Mouse (Mus musculus): Measurements from ENCODE around the gene Afap1l2. TPM values are rescaled to one million over a fixed set of nuclear protein-coding genes. Genes with fewer than 3 reads are reported as not detected.
A peak's percentile ranks its signal among the peaks of the same experiment; 100 is the strongest.

Afap1l2 gene
- total RNA-seq, 2 experiments from 2014 or later = 1.8 to 2.4 TPM

GRCm38 (mm10) chr19:56937911-56938310, 70.1 kb downstream of the Afap1l2 start:
- no peak for DNase-seq

GRCm38 (mm10) chr19:56936253-56936652, 71.8 kb downstream of the Afap1l2 start:
- DNase-seq = no peak

DNA sequence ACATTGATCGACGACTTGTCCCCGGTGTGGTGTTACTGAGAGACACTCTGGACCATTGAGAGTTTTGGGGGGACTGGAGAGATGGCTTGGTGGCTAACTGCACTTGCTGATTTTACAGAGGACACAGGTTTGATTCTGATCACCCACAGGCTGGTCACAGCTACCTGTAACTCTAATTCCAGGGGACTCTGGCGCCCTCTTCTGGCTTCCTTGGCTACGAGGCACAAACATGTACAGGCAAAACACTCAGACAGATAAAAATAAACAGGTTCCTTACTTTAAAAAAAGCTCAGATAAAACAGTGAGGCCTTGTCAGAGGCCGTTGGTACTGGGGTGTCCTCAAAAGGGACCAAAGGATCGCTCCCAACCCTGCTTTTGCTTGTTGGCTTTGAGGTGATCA, 72.3 kb downstream of the Afap1l2 start:
- no peak for DNase-seq

DNA sequence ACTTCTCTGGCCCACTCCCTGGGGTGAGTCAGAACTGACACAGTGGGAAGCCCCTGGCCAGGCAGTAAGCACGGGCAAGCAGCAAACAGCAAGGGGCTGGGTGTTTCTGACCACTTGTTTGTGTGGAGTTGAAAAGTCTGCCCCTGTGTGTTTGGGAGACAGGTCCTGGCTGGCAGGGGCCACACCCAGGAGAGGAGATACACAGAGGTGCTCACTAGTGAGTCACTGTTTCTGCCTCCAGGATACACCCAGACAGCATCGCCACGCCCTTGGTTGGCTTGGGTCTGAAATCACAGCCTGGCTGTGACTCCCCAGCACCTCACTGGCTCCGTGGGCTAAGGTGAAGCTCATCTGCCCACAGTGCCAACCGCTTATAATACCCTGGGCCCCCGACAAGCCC, 72.9 kb downstream of the Afap1l2 start:
- DNase-seq = no peak

- DNase-seq = no peak
These were observed 74.2 kb downstream of the Afap1l2 start for GRCm38 (mm10) chr19:56933800-56934199.

DNA sequence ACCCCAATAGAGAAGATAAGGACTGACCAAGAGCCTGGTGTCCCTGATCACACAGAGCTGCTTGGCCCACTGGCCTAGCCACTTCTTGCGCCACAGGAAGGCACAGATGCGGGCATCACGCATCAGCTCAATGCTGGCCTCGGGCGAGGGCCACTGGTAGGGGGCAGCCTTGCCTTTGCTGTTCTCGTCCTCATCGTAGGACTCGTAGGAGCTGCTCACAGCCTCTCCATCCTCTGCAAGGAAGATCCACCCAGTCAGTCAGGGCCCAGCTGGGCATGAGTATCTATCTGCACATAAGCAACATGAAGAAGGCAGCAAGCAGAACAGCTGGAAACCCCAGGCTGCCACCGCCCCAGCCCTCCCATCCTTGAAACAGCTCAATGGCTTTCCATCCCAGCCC, 78.0 kb downstream of the Afap1l2 start:
- no peak for DNase-seq

DNA sequence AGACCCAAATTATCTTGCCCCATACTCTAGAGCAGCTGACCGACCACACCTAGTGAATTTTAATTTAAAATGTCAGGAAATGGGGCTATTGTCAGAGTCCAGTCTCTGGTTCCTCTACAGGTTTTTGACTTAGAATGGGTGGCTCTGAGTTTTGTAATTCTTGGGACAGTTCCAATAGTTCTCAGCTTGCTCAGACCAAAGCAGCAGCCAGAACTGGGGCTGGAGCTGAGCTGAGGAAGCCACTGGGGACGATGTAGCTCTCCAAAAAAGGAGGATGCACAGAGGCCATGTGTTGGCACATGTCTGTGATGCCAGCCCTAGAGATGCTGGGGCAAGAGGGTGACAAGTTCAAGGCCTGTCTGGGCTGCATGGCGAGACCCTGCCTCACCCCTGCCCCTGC, 78.6 kb downstream of the Afap1l2 start:
- DNase-seq = peak; percentile 35 to 71

GRCm38 (mm10) chr19:56921744-56922143, 86.3 kb downstream of the Afap1l2 start:
- no peak for DNase-seq

- DNase-seq = no peak
These were observed 87.8 kb downstream of the Afap1l2 start for GRCm38 (mm10) chr19:56920232-56920631.

- DNase-seq = peak; percentile 91 to 95
These were observed 88.4 kb downstream of the Afap1l2 start for GRCm38 (mm10) chr19:56919628-56920027.

DNA sequence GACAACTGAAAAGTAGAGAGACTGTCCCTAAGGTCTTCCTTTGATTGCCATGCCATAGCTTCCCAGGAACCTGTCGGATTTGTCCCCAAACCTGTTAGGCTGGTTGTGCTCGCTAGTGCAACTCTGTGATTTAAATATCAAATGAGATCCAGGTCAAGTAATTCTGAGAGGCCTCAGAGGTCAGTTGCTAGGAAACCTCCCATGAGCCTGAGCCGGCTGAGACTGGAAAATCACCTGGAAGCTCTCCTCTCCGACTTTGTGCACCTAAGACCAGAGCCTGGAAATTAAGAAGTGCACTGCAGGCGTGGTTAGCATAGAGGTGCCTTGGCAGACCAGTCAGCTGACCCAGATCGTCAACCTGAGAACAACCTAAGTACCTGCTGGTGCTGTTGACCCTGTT, 92.9 kb downstream of the Afap1l2 start:
- no peak for DNase-seq

GRCm38 (mm10) chr19:56914658-56915057, 93.4 kb downstream of the Afap1l2 start:
- DNase-seq = no peak

DNA sequence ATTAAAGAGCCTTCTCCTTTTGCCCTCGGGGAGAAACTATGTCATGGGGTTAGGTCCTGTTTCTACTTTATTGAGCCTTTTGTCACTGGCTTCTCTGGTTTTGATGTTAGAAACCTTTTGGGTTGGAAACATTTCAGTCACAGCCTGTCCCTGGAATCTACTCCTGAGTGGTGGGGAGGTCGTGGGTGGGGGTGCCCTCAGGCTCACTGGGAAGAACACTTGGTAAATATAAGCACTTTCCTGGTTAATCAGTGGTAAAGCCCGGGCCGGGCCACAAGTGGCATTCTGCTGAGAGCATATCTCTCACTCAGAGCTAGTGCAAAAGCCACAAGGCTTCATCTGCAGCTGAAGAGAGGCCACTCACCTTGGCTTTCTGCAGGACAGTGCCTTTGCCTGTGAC, 94.3 kb downstream of the Afap1l2 start:
- no peak for DNase-seq

DNA sequence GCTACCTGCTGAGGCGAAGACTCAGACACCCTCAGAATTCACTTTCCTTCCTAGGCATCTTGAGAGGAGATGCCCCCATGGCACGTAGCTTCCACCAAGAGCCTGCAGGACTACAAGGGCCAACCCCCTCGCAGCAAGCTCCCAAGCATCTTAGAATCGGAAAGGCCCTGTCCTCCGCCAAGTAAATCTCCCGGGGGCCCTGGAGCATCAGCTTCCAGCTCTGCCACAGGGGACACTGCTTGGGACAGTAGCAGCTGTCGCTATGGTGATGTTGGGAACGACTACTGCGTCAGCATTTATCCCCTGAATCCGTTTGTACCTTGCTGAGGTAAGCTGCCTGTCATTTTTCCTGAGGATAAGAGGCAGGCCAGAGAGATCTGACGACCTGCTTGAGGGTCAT, 97.5 kb downstream of the Afap1l2 start:
- peak in 1 of 2 experiments; percentile 38 for DNase-seq

DNA sequence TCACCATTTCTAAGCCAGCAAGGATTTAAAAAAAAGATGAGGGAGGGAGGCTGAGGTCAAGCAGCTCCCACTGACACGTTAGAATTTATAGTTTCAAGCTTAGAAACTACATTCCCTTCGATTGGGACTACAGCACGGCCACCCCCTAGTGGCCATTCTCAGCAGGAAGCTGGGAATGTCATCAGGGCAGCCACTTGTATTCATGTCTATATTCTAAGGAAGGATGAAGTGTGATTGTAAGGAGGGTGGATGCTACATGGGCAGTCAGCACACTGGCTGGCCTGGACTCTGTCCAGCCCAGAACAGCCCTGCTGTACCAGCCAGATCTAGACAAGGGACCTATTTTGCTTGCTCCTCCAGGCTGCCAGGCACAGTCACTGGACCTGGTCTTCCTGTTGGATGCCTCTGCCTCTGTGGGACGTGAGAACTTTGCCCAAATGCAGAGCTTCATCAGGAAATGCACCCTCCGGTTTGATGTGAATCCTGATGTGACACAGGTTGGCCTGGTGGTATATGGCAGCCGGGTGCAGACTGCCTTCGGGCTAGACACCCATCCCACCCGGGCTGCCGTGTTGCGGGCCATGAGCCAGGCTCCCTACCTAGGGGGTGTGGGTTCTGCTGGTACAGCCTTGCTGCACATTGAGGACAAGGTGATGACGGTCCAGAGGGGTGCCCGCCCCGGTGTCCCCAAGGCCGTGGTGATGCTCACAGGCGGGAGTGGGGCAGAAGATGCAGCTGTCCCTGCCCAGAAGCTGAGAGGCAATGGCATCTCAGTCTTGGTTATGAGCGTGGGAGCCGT, 99.4 kb downstream of the Afap1l2 start:
- peak in 1 of 2 experiments; percentile 45 for DNase-seq

GRCm38 (mm10) chr19:56907850-56908249, 100.2 kb downstream of the Afap1l2 start:
- DNase-seq = no peak

GRCm38 (mm10) chr19:56905395-56905794, 102.6 kb downstream of the Afap1l2 start:
- DNase-seq = no peak

DNA sequence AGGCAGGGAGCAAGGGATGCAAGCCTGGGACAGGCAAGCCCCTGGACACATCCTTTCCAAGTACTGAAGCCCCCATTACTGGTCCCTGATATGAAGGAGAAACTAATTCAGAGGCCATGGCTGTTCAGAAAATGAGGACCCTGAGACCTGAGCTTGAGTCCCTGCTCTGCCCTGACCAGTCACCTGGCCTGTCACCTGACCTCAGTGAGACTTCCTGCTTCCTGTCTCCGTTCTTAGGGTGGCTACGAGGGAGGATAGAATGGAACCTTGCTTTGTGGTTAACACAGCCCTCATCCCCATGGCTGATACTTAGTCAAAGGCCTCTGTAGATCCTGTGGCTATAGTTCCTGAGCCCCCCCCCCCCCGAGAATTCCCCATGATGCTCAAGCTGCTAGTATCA, 103.9 kb downstream of the Afap1l2 start:
- no peak for DNase-seq

DNA sequence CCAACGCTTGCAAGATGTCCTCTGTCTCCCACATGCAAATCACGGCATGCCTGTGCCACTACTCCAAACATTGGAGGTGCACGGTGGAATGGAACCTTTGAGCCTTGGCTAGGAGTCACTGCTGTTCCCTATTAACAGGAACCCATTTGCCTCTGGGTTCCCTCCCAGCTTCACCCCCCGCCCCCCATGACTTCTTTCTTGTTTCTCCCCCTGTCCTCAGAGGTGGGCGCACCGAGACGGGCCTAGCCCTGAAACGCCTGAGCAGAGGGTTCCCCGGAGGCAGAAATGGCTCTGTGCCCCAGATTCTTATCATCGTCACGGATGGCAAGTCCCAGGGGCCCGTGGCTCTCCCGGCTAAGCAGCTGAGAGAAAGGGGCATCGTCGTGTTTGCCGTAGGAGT, 110.4 kb downstream of the Afap1l2 start:
- no peak for DNase-seq

DNA sequence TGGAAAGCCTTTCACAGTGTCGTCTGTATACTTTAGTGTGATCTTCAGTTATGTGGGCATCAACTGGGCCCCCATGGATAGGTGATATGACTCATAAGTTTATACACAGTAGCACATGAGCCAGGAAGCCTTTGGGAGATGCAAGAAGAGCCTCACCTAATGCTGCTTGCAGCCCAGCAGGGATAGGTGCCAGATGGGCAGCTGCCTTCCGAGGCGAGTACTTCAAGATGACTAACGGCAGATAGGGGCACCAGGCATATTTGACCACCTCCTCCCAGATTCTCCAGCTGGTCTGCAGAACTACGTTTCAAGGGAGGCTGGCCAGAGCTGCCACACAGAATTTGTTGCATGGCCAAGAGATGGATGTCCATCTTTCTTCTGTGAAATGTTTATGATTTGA, 114.7 kb downstream of the Afap1l2 start:
- DNase-seq = no peak

- no peak for DNase-seq
These were observed 115.4 kb downstream of the Afap1l2 start for GRCm38 (mm10) chr19:56892586-56892985.

GRCm38 (mm10) chr19:56891438-56891837, 116.6 kb downstream of the Afap1l2 start:
- no peak for DNase-seq

- no peak for DNase-seq
These were observed 119.4 kb downstream of the Afap1l2 start for GRCm38 (mm10) chr19:56888654-56889053.

DNA sequence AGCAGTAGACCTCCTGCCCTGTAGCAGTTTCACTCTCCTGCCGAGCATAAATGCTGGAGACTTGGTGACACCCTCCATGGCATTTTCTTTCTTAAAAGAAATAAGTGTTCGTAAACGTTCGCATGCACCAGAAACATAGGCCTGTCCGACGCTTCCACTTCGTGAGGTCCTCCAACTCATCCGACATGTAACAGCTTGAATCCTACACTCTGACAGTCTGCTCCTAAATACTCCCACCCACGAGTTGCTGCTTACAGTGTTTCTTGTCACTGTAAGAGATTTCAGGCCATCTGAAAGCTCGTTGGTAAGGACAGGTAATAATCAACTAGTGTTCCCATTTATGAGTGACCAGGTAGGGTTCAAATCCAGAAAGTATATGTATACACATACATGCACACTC, 120.1 kb downstream of the Afap1l2 start:
- DNase-seq = no peak
